Mouse (Mus musculus) cerebellum, adult 8-10 months (tissue): ENCODE results near the gene AC124502.3.

ENCODE experiments used
- DNase-seq: peaks from one replicate; pipeline ENCODE4 v3.0.0; 2022

AC124502.3 gene

GRCm38 (mm10) chr19:5060365-5061330, 22.0 kb downstream of the AC124502.3 start:
- no peak for DNase-seq

- DNase-seq, result no peak
These were observed 23.4 kb downstream of the AC124502.3 start for GRCm38 (mm10) chr19:5062041-5062440.

DNA sequence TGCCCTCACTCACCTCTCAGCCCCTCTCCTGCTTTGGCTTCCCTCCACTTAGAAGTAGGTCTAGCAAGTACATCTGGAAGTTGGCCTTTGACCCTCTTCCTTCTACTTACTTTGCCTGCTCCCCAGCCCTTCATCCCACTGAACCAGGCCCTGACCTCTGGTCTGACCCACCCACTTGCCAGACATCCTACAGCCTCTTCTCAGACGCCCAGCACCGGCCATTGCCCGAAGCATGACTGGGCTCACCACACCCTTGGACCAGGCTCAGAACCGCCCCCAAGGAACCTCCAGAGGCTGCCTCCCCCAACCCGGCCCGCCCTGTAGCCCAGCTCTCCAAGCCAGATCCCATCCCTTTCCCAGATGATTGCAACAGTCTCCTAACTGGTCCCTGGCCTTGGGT, 23.8 kb downstream of the AC124502.3 start:
- DNase-seq, result no peak

DNA sequence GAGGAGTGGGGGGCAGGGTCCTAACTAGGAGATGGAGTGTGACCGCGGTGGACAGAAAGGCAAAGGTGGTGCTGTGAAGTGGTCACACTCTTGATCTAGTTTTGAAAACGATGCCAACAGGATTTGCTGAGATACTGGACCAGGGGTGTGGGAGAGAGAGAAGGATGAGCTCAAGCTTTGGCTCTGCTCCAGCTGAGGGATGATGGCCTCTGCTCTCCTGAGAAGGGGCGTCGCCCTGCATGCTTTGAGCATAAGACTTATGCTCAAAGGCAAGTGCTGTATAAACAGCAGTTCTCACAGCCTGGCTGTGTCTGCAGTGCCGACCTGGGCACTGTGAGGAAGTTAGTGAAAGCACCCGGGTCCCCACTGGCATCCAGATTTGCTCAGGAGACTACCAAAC, 26.4 kb downstream of the AC124502.3 start:
- no peak for DNase-seq

GRCm38 (mm10) chr19:5067040-5067799, 28.5 kb downstream of the AC124502.3 start:
- no peak for DNase-seq

DNA sequence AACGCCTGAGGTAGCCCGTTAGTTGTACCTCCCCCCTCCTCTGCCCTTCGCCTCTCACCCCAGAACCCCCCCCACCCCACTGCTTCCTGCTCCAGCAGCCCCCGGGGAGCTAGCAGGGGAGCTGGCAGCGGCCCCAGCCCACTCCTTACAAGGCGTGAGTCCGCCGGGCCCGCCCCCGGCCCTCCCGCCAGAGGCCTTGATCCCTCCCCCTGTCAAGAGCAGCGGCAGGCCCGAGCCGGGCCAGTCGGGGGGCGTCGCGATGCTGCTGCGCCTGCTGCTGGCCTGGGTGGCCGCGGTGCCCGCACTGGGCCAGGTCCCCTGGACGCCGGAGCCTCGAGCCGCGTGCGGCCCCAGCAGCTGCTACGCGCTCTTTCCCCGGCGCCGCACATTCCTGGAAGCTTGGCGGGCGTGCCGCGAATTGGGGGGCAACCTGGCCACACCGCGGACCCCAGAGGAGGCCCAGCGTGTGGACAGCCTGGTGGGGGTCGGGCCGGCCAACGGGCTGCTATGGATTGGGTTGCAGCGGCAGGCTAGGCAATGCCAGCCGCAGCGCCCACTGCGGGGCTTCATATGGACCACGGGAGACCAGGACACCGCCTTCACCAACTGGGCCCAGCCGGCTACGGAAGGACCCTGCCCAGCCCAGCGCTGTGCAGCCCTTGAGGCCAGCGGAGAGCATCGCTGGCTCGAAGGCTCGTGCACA, 29.3 kb downstream of the AC124502.3 start, which contains the start of gene Cd248:
Gene Cd248 (plus strand): TSS at position 212 of the 703 bp plus-strand sequence.
- no peak for DNase-seq

GRCm38 (mm10) chr19:5068570-5069234, 30.0 kb downstream of the AC124502.3 start:
- DNase-seq, result peak; percentile 31

DNA sequence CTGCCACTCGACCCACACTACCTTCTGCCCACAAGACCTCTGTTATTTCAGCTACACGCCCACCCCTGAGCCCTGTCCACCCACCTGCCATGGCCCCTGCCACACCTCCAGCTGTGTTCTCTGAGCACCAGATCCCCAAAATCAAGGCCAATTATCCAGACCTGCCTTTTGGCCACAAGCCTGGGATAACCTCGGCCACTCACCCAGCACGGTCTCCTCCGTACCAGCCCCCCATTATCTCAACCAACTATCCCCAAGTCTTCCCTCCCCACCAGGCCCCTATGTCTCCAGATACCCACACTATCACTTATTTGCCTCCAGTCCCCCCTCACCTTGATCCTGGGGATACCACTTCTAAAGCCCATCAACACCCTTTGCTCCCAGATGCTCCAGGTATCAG, 30.8 kb downstream of the AC124502.3 start:
- no peak for DNase-seq

GRCm38 (mm10) chr19:5069978-5070377, 31.3 kb downstream of the AC124502.3 start:
- no peak for DNase-seq

DNA sequence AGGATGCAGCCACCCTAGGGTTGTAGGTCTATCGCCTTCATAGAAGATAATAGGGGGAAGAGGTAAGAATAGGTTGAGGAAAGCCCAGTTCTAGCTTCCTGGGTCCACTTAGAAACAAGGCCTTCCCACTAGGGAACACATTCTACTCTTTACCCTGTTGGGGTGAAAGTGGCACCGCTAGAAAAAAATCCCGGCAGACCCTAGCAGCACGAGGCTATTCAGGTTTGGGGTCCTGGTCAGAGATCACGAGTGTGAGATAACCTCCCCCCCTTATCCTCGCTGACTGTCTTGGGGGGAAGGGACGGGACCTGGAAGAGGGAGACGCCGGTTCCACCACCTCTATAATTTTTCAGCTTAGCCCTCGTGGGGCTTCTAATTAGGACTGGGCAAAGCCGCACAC, 32.4 kb downstream of the AC124502.3 start:
- no peak for DNase-seq

DNA sequence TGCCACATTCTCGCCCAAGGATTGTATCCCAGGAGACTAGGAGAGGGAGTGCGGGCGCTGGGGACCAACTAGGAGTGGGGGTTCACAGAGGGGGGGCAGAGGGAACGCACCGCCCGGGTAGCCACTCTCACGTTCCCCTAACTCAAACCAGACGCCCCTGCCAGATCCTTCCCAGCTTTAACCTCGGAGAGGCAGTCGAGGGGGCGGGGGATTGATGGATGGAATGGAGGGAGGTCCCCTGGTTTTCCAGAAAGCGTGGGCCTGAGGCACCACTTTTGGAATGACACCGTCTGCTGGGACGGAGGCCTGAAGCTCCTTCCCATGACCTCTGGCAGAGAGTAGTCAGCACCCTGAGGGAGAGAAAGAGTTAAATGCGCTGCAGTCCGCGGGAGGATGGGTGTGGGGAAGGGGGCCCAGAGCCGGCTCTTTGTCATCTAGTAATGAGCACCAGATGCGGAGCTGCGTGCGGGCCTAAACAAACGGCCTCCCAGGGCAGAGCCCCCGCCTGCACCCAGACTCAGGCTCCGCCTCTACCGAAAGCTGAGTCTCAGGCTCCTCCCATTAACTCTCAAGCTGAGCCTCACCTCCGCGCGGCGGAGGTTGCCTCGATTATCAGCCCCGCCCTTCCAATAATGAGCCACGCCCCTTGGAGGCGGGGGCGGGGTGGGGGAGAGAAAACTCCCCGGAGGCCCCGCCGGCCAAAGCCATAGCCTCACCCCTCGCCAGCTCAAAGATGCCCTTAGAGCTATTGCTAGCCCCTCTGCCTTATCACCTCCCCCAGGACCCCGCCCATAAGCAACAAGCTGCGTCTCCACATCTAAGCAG, 33.1 kb downstream of the AC124502.3 start:
- DNase-seq, result peak; percentile 41

DNA sequence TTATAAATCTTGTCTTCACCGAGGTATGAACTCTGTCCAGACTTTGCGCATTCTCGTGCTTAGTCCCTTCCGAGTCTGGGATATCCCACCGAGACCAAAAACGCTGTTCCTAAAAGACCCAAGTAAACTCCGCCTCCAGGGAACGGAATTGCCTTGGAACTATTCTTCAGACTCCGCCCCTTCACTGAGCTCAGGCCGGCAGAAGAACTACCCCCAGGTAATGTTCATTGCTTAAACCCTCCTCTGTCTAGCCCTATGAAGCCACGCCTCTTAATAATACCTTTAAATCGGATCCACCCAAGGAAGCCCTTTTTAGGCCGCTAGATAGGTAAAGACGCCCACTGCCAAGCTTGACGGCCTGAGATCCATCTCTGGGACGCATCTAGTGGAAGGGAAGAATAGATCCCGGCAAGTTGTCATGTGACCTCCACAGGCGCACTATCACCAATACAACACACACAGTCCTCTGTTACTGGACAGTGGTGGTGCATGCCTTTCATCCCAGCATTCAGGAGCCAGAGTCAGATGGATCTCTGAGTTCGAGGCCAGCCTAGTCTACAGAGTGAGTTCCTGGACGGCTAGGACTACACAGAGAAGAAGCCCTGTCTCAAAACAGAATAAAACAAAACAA, 33.8 kb downstream of the AC124502.3 start:
- no peak for DNase-seq

- no peak for DNase-seq
These were observed 34.3 kb downstream of the AC124502.3 start for GRCm38 (mm10) chr19:5073028-5073427.

- DNase-seq, result no peak
These were observed 34.8 kb downstream of the AC124502.3 start for GRCm38 (mm10) chr19:5073518-5073917.

GRCm38 (mm10) chr19:5079279-5079678, 40.6 kb downstream of the AC124502.3 start:
- DNase-seq, result no peak

GRCm38 (mm10) chr19:5082005-5082404, 43.3 kb downstream of the AC124502.3 start:
- no peak for DNase-seq

GRCm38 (mm10) chr19:5082596-5082995, 43.9 kb downstream of the AC124502.3 start:
- no peak for DNase-seq

- no peak for DNase-seq
These were observed 45.5 kb downstream of the AC124502.3 start for GRCm38 (mm10) chr19:5083961-5084833.

DNA sequence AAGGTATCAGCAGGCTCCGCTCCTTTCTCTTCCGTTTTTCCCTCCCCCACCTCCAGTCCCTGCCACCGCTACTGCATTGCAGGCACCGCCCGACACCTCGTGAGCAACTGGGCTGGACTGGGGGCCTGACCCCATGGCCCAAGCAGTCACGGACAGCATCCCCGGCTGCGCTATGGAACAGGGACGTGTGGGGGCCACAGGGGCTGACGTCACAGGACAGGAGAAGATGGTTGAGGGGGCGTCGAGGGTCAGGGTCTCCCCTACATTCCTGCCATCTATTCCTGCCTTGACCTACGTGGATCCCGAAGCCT, 46.1 kb downstream of the AC124502.3 start:
- no peak for DNase-seq

GRCm38 (mm10) chr19:5085145-5085863, 46.6 kb downstream of the AC124502.3 start, which contains the start of gene Tmem151a:
TSS of gene Tmem151a (minus strand) at chr19:5085531.
- peak; percentile 71 for DNase-seq
